Mouse (Mus musculus) testis, adult 2 months (tissue): ENCODE measurements around the gene Kcna2. TPM values are rescaled to one million over a fixed set of nuclear protein-coding genes. Genes with fewer than 3 reads are reported as not detected.

Experiments
- H3K27ac ChIP-seq: fragments of 200-500 bp; 2 replicates; pipeline ENCODE4 v1.5.1; 2012; ENCODE audit warnings: low read depth, low read length; ENCODE audit not compliant: control insufficient read depth, insufficient read depth
- H3K27me3 ChIP-seq: fragments of 200-500 bp; 2 replicates; pipeline ENCODE4 v1.6.1; 2012; ENCODE audit warnings: mild to moderate bottlenecking, low read length, moderate library complexity; ENCODE audit not compliant: control insufficient read depth, insufficient read depth
- H3K36me3 ChIP-seq: fragments of 200-500 bp; 2 replicates; pipeline ENCODE4 v1.6.1; 2012; ENCODE audit warnings: mild to moderate bottlenecking, low read length; ENCODE audit not compliant: control insufficient read depth, insufficient read depth
- H3K4me1 ChIP-seq: fragments of 200-500 bp; 2 replicates; pipeline ENCODE4 v1.6.1; 2012; ENCODE audit warnings: low read length; ENCODE audit not compliant: control insufficient read depth, insufficient read depth
- H3K4me3 ChIP-seq: fragments of 200-500 bp; 2 replicates; pipeline ENCODE4 v1.5.1; 2012; ENCODE audit warnings: low read depth, mild to moderate bottlenecking, low read length, moderate library complexity, mixed read lengths; ENCODE audit not compliant: control insufficient read depth
- CTCF ChIP-seq: fragments of 200-500 bp; IDR thresholded peaks from 2 replicates; pipeline ENCODE4 v1.5.1; 2012; ENCODE audit warnings: low read depth, mild to moderate bottlenecking, inconsistent platforms, low read length, moderate library complexity; ENCODE audit not compliant: control insufficient read depth, insufficient read depth, insufficient replicate concordance
- POLR2A ChIP-seq: fragments of 200-500 bp; IDR thresholded peaks from 2 replicates; pipeline ENCODE4 v1.6.1; 2012; ENCODE audit warnings: low read depth, mild to moderate bottlenecking, inconsistent platforms, low read length, moderate library complexity; ENCODE audit not compliant: control insufficient read depth
- polyA plus RNA-seq: library from polyadenylated mRNA; depleted of rRNA; stranded (reverse); fragments of >200 nt; gene quantifications from 2 replicates; pipeline ENCODE4 v1.2.3, GENCODE M21; 2012; rRNA removed

Gene Kcna2
- 0.07 TPM in 1 of 2 replicates, not detected in the other for polyA plus RNA-seq

- Histone ChIP-seq H3K36me3 (no peaks in the 10 kb centered on the region), H3K4me3 (peak within 1 kb of the TSS; percentile 28), H3K4me1 (peaks cover 13% of the 10 kb centered on the region), H3K27me3 (peaks cover 4% of the 10 kb centered on the region), H3K27ac (no peak within 1 kb of the TSS)
- TF ChIP-seq CTCF (no peak), POLR2A (no peak)
These were observed at the start of gene Kcna2 for GRCm38 (mm10) chr3:107100811-107101455. Gene Kcna2, plus strand, starts transcription at chr3:107101146.

GRCm38 (mm10) chr3:107061468-107061867, 39.5 kb upstream of the Kcna2 start:
- Histone ChIP-seq H3K4me1 (no peaks in the 10 kb centered on the region), H3K4me3 (no peak overlapping the region), H3K27me3 (no peaks in the 10 kb centered on the region), H3K27ac (no peak overlapping the region), H3K36me3 (no peaks in the 10 kb centered on the region)
- TF ChIP-seq POLR2A (no peak), CTCF (no peak)

DNA sequence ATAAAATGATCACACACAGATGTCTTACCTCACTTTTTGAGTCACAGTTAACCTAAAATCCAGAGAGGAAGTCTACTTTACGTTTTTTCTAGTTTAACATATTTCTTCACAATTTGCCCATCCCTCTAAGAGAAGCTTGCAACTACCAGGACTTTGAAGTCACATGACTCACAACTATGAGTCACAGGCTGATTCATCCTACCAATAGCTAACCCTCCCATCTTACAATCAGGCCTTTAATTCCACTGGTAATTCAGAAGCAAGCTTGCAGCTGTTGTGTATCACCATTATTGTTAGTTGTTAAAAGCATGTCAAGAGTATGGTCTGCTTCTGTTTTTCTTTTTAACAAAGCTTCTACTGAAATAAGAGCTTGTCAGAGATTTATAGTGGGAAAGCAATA, 38.2 kb upstream of the Kcna2 start:
- Histone ChIP-seq H3K36me3 (no peaks in the 10 kb centered on the region), H3K4me1 (no peaks in the 10 kb centered on the region), H3K27me3 (no peaks in the 10 kb centered on the region), H3K4me3 (no peak overlapping the region), H3K27ac (no peak overlapping the region)
- TF ChIP-seq POLR2A (no peak), CTCF (no peak)

DNA sequence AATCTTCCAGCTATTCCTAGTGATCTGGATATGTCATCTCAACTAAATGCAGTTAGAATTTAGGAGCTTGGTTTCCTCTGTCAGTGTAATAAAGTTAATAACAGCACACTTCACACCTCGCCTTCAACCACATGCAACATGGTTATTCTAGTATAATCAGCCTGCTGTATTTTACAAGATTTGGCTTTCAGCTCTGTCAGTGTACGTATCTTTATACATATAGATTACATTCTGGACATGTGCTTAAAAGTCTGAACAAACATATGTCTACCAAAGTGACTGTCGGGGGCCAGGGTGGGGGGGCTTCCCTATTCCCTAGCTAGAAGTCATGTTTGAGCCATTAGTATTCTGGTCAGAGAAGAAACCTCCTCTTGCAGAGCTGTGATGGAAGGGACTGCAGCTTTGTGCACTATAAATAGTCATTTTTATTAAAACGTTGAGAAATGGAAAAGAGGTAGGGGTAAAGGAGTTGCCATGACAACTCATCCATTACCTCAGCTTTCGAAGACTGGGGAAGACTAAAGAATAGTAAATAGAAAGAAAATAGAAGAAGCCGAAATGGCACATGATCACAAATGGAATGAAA, 35.3 kb upstream of the Kcna2 start:
- no peak overlapping the region for H3K27ac ChIP-seq
- H3K4me1 ChIP-seq = no peaks in the 10 kb centered on the region
- no peaks in the 10 kb centered on the region for H3K36me3 ChIP-seq
- no peaks in the 10 kb centered on the region for H3K27me3 ChIP-seq
- TF ChIP-seq POLR2A = no peak
- no peak for TF ChIP-seq CTCF
- no peak overlapping the region for H3K4me3 ChIP-seq

GRCm38 (mm10) chr3:107066165-107066850, 34.6 kb upstream of the Kcna2 start:
- no peak for TF ChIP-seq CTCF
- no peak for TF ChIP-seq POLR2A

DNA sequence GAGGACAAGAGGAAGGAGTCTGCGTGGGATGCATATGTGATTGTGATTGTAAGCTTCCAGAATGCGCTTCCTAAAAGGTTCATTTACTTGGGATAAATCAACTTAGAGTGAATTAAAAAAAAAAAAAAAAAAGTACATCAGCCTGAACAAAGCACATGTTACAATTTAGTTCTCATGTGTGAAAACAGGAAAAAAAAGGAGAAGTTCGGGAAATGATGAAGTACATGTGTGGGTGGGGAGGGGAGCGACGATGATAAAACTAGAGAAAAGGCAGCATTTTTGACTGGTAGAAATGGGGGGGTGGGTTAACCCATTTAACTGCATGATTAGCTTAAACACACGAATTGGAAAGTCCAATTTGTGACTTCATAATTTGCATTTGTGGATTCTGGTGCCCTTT, 33.7 kb upstream of the Kcna2 start:
- no peak for TF ChIP-seq CTCF
- TF ChIP-seq POLR2A = no peak
- Histone ChIP-seq H3K27me3 (no peaks in the 10 kb centered on the region), H3K4me3 (no peak overlapping the region), H3K27ac (no peak overlapping the region), H3K36me3 (no peaks in the 10 kb centered on the region), H3K4me1 (no peaks in the 10 kb centered on the region)

More at GRCm38 (mm10) chr3:107066165-107066850, 34.6 kb upstream of the Kcna2 start:
- no peak overlapping the region for H3K27ac ChIP-seq
- H3K36me3 ChIP-seq = no peaks in the 10 kb centered on the region
- no peaks in the 10 kb centered on the region for H3K4me1 ChIP-seq
- H3K27me3 ChIP-seq = no peaks in the 10 kb centered on the region
- H3K4me3 ChIP-seq = no peak overlapping the region

GRCm38 (mm10) chr3:107073863-107074262, 27.1 kb upstream of the Kcna2 start:
- no peak for TF ChIP-seq CTCF
- TF ChIP-seq POLR2A = no peak
- H3K27ac ChIP-seq = no peak overlapping the region
- no peaks in the 10 kb centered on the region for H3K36me3 ChIP-seq
- no peaks in the 10 kb centered on the region for H3K4me1 ChIP-seq
- no peaks in the 10 kb centered on the region for H3K27me3 ChIP-seq
- no peak overlapping the region for H3K4me3 ChIP-seq
